Mouse (Mus musculus) hindbrain, postnatal 0 days (tissue): ENCODE results near the gene Acvr2b. TPM values are rescaled to one million over a fixed set of nuclear protein-coding genes. Genes with fewer than 3 reads are reported as not detected.

ENCODE experiments used
- ATAC-seq: fragments of 200-750 bp; cut with Nextera tagmentation; 2 replicates; pipeline ENCODE4 v1.8.0; 2017; ENCODE audit warnings: mild to moderate bottlenecking, moderate TSS enrichment, moderate library complexity
- DNase-seq: peaks from one replicate; pipeline ENCODE4 v3.0.0-alpha.2; 2015; ENCODE audit warnings: low spot score
- H3K27ac ChIP-seq: fragments of 300-500 bp; sonication (generic); 2 replicates; pipeline ENCODE4 v1.5.1; 2014; ENCODE audit warnings: mild to moderate bottlenecking
- H3K27me3 ChIP-seq: fragments of 300-500 bp; sonication (generic); 2 replicates; pipeline ENCODE4 v1.6.1; 2014; ENCODE audit warnings: low read length, mixed read lengths; ENCODE audit not compliant: insufficient read depth
- H3K36me3 ChIP-seq: fragments of 300-500 bp; sonication (generic); 2 replicates; pipeline ENCODE4 v1.6.1; 2014; ENCODE audit warnings: low read length, mixed read lengths; ENCODE audit not compliant: insufficient read depth
- H3K4me1 ChIP-seq: fragments of 300-500 bp; sonication (generic); 2 replicates; pipeline ENCODE4 v1.6.1; 2014; ENCODE audit warnings: antibody characterized with exemption, low read length, mixed read lengths; ENCODE audit not compliant: insufficient read depth
- H3K4me2 ChIP-seq: fragments of 300-500 bp; sonication (generic); 2 replicates; pipeline ENCODE4 v1.6.1; 2014; ENCODE audit warnings: low read depth, mild to moderate bottlenecking, low read length, moderate library complexity, mixed read lengths
- H3K4me3 ChIP-seq: fragments of 300-500 bp; sonication (generic); 2 replicates; pipeline ENCODE4 v1.5.1; 2014; ENCODE audit warnings: low read length
- H3K9ac ChIP-seq: fragments of 300-500 bp; sonication (generic); replicated peaks from 2 replicates; pipeline ENCODE4 v1.6.1; 2014; ENCODE audit warnings: mild to moderate bottlenecking, low read length, moderate library complexity, mixed read lengths
- H3K9me3 ChIP-seq: fragments of 300-500 bp; sonication (generic); 2 replicates; pipeline ENCODE4 v1.6.1; 2016; ENCODE audit warnings: low read length, mixed read lengths
- CTCF ChIP-seq: IDR thresholded peaks from 2 replicates; pipeline ENCODE4 v1.5.1; 2016; ENCODE audit warnings: antibody characterized with exemption, control low read depth, low read depth
- WGBS: fragments of 180-500 bp; shearing (Covaris S2); extraction: QIAGEN DNeasy Blood & Tissue Kit; methylation state at CpG from one replicate; pipeline ENCODE4 v1.1.7; 2014; 5-methylcytosine and 5-hydroxymethylcytosine counted together
- polyA plus RNA-seq: library from polyadenylated mRNA; unstranded; fragments of >200 nt; fragmentation: Nextera tagmentation; extraction: Ambion mirVana; gene quantifications from 2 replicates; pipeline ENCODE4 v1.2.1, GENCODE M21; 2015
- total RNA-seq: library from RNA; depleted of rRNA; stranded (reverse); fragments of >200 nt; gene quantifications from 2 replicates; pipeline ENCODE4 v1.2.3, GENCODE M21; 2014

Acvr2b gene
- total and polyA plus RNA-seq, 2 experiments from 2014 or later = 24.3 to 28.2 TPM

DNA sequence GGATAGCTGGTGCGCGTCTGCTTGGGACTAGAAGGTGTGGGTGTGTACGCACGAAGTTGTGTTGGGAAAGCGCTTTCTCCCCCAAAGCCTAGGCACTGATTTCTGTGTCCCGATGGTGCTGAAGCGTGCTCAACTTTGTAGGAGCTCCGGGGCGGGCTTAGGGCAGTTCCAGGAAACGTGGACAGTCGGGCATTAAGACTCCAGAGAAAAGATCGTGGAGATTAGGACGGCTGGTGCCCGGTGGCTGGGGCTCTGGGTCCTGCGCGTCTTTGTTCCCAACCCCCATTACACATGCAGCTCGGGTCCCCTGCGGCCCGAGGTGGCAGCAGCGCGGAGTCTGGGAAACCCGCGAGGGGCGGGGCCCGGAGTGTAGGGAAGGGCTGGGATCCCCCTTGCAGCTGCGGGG lies 1.3 kb downstream of the Acvr2b start:
- Histone ChIP-seq H3K4me3 (peak overlapping the region; percentile 75), H3K36me3 (no peaks in the 10 kb centered on the region), H3K4me2 (peak overlapping the region; percentile 77), H3K9me3 (no peaks in the 10 kb centered on the region), H3K27me3 (no peaks in the 10 kb centered on the region), H3K9ac (peak overlapping the region; percentile 100), H3K4me1 (peaks cover 13% of the 10 kb centered on the region), H3K27ac (peak overlapping the region; percentile 99)
- WGBS = under 1% methylated on average over 26 of the region's 26 CpGs
- no peak; the same call in 1 of the 2 replicates for TF ChIP-seq CTCF
- ATAC-seq (peak; percentile 25; the same call in 1 of the 2 replicates), DNase-seq (peak; percentile 79)

DNA sequence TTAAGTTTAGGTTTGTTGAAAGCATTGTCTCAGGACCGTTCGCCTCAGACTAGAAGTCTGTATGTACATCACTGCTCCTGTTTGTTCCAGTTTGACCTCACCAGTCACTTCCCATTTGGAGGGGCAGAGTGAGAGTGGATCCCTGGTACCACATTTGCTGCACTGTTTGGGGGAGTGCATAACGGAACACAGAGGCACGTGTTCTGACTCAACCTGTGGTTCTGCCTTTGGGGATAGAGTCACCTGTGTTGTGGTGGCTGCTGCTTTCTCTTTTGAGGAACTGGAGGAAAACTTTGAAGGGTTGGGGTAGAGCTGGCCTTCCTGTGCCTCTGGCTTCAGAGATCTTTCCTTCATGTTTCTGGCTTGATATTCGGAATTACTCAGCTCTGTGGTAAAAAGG lies 2.2 kb downstream of the Acvr2b start:
- ATAC-seq (no peak), DNase-seq (no peak)
- Histone ChIP-seq H3K4me1 (peaks cover 13% of the 10 kb centered on the region), H3K4me2 (peak overlapping the region; percentile 77), H3K27me3 (no peaks in the 10 kb centered on the region), H3K36me3 (no peaks in the 10 kb centered on the region), H3K27ac (no peak overlapping the region), H3K9me3 (no peaks in the 10 kb centered on the region), H3K9ac (peak overlapping the region; percentile 100), H3K4me3 (peak overlapping the region; percentile 75; the same call in 1 of the 2 replicates)
- WGBS = 51% methylated on average over 5 of the region's 5 CpGs
- no peak for TF ChIP-seq CTCF

DNA sequence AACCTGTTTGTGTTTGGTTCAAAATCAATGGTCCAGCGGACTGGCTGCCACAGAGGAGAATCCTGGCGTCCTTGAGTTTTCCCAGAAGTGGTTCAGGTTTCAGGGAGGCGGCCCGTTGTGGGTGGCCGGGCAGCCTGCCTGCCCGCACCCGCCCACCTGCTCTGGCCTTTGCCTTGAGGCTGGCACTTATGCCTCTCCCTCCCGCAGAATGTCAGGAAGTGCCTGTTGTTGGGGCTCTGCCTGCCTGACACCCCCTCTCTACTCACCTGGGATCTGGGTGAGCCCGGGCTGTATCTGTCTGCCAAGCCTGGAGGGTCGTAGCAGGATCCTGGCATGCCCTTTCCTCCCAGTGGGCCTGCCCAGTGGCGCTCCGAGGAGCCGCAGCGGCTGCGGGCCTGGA lies 6.0 kb downstream of the Acvr2b start:
- H3K27me3 ChIP-seq = no peaks in the 10 kb centered on the region
- 73% methylated on average over 15 of the region's 15 CpGs for WGBS
- H3K9me3 ChIP-seq = no peaks in the 10 kb centered on the region
- TF ChIP-seq CTCF = no peak
- DNase-seq (no peak), ATAC-seq (no peak)
- no peak overlapping the region for H3K4me3 ChIP-seq
- peaks cover 13% of the 10 kb centered on the region for H3K4me1 ChIP-seq
- H3K27ac ChIP-seq = no peak overlapping the region
- H3K9ac ChIP-seq = no peak overlapping the region
- H3K4me2 ChIP-seq = no peak overlapping the region
- H3K36me3 ChIP-seq = no peaks in the 10 kb centered on the region

DNA sequence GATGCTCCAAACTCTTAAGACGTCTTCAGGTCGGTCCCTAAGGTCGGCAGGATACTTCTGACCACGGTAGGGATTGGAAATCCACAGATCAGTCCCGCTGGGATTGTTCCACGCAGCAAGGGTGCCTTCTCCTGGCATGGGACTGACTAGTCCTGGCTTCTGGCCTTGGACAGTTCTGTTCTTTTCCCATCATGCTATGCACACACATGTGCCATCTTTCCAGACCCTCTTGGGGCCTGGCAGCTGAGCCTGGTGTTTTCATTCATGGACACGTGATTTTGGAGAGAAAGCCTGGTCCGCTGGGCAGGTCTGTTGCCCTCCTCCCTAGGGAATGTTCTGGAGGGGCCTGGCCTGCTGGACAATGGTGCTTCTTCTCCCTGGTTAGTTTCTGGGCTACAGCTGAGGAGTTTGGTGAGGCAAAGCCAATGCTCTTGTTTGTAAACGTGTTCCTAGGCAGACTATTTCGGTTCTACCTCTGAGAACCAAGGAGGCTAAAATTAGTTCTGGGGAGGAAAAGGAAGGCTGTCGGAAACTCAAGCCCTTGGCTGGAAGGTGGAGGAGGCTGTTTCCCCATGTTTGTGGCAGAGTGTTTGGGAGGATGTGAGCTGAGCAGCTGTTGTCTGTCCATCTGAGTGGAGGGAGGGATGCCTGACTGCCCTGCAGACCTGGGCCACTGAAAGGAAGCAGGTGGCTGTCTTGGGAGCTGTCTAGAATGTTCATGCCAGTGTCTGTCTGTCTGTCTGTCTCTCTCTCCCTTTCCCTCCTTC lies 7.2 kb downstream of the Acvr2b start:
- ATAC-seq (no peak), DNase-seq (no peak)
- H3K27me3 ChIP-seq = no peaks in the 10 kb centered on the region
- H3K9ac ChIP-seq = no peak overlapping the region
- no peaks in the 10 kb centered on the region for H3K36me3 ChIP-seq
- no peak overlapping the region for H3K4me2 ChIP-seq
- no peak for TF ChIP-seq CTCF
- H3K4me3 ChIP-seq = no peak overlapping the region
- no peak overlapping the region for H3K27ac ChIP-seq
- 70% methylated on average over 11 of the region's 11 CpGs for WGBS
- no peaks in the 10 kb centered on the region for H3K9me3 ChIP-seq
- peaks cover 6% of the 10 kb centered on the region; the same call in 1 of the 2 replicates for H3K4me1 ChIP-seq

DNA sequence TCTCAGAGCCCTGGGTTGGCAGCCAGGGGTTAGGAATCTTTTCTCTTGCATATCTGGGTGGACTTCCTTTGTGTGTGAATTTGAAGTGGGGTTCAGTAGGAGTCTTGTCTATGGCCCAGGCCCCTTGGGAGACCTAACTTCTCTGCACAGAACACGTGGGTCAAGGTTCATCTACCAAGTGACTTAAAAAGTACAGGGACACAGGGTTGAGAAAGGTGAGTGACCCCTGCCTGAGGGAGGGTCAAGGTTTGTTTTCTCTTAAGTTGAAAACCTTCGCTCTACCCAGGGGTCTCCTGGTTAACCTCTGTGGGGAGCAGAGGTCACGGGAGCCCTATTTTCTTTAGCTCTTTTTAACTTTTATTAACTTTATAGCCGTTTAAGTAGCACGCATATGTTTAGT lies 7.9 kb downstream of the Acvr2b start:
- no peaks in the 10 kb centered on the region for H3K36me3 ChIP-seq
- no peak overlapping the region for H3K4me2 ChIP-seq
- H3K4me1 ChIP-seq = peaks cover 5% of the 10 kb centered on the region; the same call in 1 of the 2 replicates
- no peaks in the 10 kb centered on the region for H3K27me3 ChIP-seq
- ATAC-seq = no peak
- no peak overlapping the region for H3K9ac ChIP-seq
- no peak overlapping the region for H3K4me3 ChIP-seq
- H3K9me3 ChIP-seq = no peaks in the 10 kb centered on the region
- WGBS = 91% methylated on average over 5 of the region's 5 CpGs
- TF ChIP-seq CTCF = no peak
- DNase-seq = no peak
- H3K27ac ChIP-seq = no peak overlapping the region

DNA sequence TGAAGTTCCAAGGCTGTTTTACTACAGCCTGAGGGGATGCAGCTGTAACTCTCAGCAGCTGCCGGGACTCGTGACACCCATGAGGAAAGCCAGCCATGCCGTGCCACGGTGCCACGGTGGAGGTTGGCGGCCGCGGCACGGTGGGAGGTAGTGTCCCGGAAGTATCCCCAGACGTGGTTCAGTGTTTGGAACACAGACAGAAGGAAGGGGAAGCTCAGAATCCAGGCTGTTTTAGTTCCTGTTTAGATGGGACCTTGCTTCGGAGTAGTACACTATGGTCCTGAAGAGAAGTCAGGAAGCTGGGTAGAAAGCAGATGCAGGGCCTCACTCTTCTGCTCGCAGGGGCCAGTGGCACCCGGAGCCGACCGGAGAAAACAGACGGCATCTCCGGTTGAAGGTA lies 16.1 kb downstream of the Acvr2b start:
- no peaks in the 10 kb centered on the region for H3K36me3 ChIP-seq
- H3K4me3 ChIP-seq = no peak overlapping the region
- H3K27me3 ChIP-seq = no peaks in the 10 kb centered on the region
- WGBS = 80% methylated on average over 18 of the region's 18 CpGs
- H3K9ac ChIP-seq = no peak overlapping the region
- no peaks in the 10 kb centered on the region for H3K4me1 ChIP-seq
- ATAC-seq (no peak), DNase-seq (no peak)
- H3K4me2 ChIP-seq = no peak overlapping the region
- no peak for TF ChIP-seq CTCF
- H3K9me3 ChIP-seq = no peaks in the 10 kb centered on the region
- H3K27ac ChIP-seq = no peak overlapping the region

DNA sequence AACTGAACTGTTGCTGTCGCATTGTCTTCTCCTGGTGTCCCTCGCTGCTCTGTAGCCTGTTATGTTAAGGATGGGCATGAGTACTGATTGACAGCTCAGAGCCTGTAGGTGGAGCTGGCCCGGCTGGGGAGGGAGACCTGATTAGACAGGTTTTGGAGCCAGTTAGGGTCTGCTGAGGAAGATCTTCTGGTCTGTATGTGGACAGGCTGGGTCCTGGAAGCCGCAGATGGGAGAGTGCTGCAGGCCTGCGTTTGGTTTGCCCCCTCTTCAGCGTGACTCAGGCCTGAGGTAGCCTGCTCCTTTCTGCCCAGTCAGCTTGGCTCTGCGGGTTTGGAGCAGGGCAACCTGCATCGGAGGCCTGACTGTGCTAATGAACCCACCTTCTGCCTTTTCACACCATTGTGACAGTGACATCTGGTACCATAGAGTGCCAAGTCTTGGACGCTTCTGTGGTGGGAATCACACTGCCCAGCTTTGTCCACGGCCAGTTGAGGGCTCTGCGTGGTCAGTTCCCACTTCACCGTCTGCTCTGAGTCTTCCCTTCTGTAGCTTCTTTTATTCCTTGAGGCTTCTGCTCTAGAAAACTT lies 18.0 kb downstream of the Acvr2b start:
- no peaks in the 10 kb centered on the region for H3K27me3 ChIP-seq
- H3K4me1 ChIP-seq = peaks cover 2% of the 10 kb centered on the region
- DNase-seq (peak; percentile 45), ATAC-seq (peak; percentile 66)
- H3K36me3 ChIP-seq = no peaks in the 10 kb centered on the region
- no peak overlapping the region for H3K4me3 ChIP-seq
- WGBS = 56% methylated on average over 12 of the region's 12 CpGs
- TF ChIP-seq CTCF = no peak
- no peaks in the 10 kb centered on the region for H3K9me3 ChIP-seq
- H3K4me2 ChIP-seq = no peak overlapping the region
- peak overlapping the region; percentile 28; the same call in 1 of the 2 replicates for H3K27ac ChIP-seq
- H3K9ac ChIP-seq = no peak overlapping the region
